Mouse (Mus musculus): ENCODE measurements around the gene Tmem88. TPM values are rescaled to one million over a fixed set of nuclear protein-coding genes. Genes with fewer than 3 reads are reported as not detected.
"Not testable (repeated sequence)": the region's sequence is repeated elsewhere in the genome, so short reads cannot be mapped to it uniquely, and the experiment has no call there.

Tmem88 gene
- total RNA-seq, 2 experiments from 2014 or later, result 13.4 to 17.8 TPM

DNA sequence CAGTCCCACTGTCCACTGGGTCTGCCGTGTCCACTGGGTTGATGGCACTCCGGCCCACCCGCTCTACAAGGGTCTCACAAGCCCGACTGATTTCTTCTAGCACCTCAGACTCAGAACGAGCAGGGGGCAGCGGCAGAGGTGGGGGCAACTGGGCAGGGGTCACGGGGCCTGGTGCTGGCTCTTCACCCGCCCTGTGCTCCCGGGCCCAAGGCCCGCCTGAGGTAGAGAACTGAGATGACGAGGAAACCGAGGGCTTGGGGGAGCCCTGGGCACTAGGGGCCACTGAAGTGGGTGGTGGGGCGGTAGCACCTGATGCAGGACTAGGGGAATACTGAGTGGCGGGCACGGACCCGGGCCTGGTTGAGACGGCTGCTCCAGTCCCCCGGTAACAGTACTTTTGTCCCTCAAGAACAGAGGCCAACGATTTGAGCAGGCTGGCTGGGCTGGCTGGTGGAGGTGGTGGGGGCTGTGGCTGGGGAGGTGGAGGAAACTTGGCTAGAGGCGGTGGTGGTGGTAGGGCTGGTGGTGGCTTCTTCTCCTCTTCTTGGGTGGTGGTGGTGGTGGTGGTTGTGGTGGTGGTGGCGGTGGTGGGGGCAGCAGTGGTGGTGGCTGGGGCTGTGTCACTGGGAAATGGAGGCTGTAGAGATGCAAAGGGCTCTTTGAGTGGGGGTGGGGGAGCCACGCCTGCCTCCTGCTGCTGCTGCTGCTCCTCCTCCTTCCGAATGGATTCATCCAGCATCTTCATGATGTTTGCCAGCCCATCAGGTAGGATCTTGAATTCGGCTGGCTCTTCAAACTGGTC, 6.8 kb upstream of the Tmem88 start:
- no peak for DNase-seq

DNA sequence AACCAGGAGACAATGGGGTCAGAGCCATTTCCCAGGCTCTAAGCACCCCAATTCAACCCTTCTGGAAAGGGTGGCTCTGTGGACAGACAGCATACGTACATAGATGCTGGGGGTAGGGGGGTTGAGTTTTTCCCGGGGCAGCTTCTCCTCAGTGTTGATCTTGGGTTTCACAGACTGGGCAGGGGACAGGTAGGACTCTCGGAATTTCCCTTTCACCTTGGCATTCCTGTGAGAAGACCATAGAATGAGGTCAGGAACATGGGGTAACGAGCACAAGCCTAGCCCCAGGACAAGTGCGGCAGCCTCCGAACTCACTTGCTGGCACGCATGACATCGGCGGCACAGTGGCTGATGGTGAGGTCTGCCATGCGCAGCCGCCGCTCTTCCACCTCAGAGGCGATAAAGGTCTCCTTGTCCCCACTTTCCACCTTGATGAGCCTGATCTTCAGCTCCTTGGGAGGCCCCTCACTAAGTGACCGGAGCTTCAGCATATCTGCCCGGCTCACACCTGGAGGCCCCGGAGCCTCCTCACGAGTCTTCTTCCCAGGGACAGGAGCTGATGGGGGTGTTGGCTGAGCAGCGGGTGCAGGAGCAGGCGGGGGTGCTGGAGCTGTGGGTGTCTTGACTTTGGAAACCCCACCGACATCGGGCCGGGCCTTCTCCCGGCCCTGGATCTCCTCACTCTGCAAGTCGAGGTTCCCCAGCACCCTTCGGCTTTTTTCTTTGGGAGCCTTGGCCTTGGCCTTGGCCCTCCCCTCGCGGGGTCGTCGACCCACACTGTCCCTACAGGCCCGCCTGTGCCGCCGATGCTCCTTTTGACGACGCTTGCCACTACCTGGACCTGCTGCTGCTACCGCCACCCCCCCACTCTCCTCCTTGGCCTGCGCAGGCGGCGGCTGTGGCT, 5.9 kb upstream of the Tmem88 start:
- DNase-seq, result no peak

GRCm38 (mm10) chr11:69401987-69402386, 4.0 kb upstream of the Tmem88 start:
- no peak for DNase-seq

DNA sequence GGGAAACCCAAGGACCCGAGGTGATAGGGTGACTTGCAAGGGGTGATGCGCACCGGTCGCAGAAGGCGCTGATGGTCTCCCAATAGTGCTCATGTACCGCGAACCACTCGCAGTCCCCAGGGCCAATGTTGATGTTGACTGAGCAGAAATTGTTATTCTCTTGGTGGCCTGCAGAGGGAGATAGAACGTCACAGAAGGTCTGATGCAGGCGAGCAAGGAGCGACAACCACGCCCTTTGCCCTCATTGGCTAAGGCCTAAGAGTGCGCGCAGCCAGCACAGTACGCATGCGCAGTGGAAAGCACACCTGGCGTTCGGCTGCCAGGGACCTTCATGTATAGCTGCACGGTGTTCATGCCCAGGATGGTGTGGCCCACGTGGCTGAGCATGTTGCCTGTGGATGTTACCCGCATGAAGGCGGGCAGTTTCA, 3.2 kb upstream of the Tmem88 start:
- DNase-seq, result peak; percentile 86 to 91

- no peak for DNase-seq
Measured at GRCm38 (mm10) chr11:69400083-69400850, 2.2 kb upstream of the Tmem88 start.

GRCm38 (mm10) chr11:69399201-69400082, 1.4 kb upstream of the Tmem88 start:
- DNase-seq, result no peak

DNA sequence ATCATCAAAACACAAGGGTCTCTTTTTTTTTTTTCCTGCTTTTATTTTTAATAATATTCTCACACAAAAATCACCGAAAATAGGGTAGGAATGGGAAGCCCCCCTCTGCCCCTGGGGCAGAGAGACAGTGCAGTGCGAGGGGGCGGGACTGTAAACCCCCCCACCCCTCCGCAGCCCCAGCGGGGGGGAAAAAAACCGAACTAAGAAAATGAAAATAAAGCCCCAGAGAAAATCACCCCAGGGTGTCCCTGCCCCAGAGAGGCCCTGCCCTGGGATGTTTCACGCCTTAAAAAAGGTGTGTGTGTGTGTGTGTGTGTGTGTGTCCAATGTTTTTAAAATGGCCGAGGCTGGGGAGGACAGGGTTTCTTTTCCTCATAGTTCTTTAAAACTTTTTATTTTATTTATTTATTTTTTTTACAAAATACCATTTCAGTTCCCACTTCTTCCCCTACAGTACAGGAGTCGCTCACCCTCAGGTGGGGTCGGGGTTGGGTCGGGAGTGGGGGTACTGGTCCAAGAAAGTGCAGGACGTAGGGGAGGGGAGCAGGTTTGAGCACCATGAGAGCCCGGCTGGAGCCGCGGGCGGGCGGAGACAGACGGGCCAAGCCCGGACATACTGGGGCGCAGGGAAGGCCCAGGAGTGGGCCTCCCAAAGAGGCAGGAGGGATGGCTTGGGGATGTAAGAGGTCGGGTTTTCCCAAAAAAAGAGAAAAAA, 609 bp upstream of the Tmem88 start:
- no peak for DNase-seq

GRCm38 (mm10) chr11:69397581-69398057, 415 bp downstream of the Tmem88 start:
- no peak for DNase-seq

DNA sequence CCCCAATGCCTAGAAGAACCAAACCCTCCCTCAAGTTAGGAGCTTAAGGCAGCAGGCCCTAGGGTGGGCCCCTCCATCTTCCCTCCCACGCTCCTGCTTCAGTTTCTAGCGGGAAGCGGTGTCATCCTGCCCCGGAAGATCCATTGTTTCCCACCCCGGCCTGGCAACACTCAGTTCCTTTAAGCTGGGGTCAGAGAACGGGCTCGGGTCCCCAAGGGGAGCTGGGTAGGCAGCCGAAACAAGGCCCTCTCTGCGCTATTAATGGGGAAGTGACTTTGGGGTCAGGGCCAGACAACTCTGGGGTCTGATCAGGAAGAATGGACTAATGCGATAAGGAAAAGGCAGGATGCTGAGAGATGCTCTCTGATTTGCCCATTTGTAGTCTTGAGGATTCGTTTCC, 1.3 kb downstream of the Tmem88 start:
- DNase-seq, result peak; percentile 53 to 72

GRCm38 (mm10) chr11:69395634-69396373, 2.2 kb downstream of the Tmem88 start:
- peak; percentile 93 to 95 for DNase-seq

GRCm38 (mm10) chr11:69395235-69395633, 2.8 kb downstream of the Tmem88 start, which contains the start of the genes Naa38 and Cyb5d1:
Naa38 (plus strand) TSS chr11:69395487.
Cyb5d1 (minus strand) TSS chr11:69395631.
- DNase-seq, result peak; percentile 89 to 91

- not testable (repeated sequence) for DNase-seq
Measured at GRCm38 (mm10) chr11:69394591-69395167, 3.4 kb downstream of the Tmem88 start.

- peak in 1 of 2 experiments; percentile 78 for DNase-seq
Measured at GRCm38 (mm10) chr11:69390400-69391034, 7.5 kb downstream of the Tmem88 start.

DNA sequence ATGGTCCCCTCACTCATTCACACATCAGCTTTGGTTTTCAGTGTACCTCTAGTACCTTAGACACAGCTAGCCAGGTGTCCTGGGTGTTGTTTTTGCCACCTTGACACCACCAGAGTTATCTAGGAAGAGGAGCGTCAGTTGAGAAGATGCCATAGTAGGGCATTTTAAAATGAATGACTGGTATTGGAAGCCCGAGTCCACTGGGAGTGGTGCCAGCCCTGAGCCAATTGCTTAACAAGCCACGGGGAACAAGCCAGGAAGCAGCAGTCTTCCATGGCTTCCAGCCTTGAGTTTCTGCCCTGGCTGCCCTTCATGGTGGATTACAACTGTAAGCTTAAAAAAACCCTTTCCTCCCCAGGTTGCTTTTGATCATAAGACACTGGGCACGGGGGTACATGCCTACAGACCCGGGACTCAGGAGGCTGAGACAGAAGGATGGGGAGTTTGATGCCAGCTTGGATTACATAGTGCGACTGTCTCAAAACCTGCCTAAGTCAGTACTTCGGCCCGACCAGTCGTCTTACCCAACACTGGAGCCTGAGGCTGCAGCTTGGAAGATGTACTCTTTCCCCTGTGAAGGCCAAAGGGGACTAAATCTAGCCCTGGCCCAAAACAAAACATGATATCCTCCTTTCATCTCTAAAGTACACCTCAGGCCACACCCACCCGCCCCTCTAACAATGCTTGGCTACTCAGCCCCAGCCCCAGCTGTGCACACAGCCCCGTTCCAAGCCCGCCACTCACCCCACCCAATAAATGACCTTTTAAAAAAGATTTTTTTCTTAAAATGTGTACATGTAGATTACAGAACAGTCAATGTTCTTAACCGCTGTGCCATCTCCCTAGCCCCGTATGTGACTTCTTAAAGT, 8.3 kb downstream of the Tmem88 start:
- peak; percentile 84 to 91 for DNase-seq

DNA sequence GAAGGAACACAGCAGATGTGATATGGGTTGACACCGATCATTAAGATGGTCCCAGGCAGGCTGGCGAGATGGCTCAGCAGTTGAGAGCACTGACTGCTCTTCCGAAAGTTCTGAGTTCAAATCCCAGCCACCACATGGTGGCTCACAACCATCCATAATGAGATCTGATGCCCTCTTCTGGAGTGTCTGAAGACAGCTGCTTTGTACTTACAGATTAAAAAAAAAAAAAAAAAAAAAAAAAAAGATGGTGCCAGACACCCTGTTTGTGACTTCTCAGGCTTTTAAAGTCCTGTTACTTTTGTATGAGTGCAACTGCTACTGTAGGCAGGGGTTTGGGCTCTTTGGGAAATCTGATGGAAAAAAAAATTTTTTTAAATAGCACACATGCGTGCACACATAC, 9.4 kb downstream of the Tmem88 start:
- DNase-seq, result no peak

DNA sequence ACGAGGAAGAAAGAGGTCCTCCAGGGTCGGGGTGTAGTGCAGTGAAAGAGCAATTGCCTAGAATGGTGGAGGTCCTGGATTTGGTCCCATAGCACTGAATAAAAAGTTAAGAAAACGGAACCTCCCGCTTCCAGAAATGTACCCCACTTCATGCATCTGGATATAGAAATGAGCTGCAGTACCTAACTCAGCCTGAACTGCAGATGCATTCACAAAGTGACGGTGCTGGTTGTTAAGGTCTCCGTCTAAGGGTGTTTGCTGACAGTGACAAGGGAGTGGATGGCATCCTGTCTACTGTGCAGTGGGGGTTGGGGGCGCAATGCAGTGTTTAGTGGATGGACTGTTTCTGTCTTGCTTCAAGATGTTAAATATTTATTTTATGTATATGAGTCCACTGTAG, 11.3 kb downstream of the Tmem88 start:
- DNase-seq, result no peak

DNA sequence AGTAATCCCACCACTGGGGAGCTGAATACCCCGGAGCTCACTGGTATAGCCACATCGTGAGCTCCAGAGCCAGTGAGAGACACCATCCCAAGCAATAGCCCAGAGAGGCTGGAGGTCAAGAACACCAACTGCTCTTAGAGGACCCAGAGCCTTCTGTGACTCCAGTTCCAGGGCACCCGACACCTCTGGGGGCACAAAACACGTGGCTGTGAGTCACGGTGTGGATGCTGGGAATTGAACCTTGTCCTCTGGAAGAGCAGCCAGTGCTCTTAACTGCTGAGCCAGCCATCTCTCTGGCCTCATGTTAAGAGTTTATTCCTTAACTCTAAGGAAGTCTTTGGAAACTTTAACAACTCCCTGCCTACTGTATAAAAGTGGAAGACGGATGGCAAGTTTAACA, 13.1 kb downstream of the Tmem88 start:
- DNase-seq, result no peak

Data from adrenal gland, postnatal 36 days (tissue).